Mouse (Mus musculus): Measurements from ENCODE around the gene Phf21a. TPM values are rescaled to one million over a fixed set of nuclear protein-coding genes. Genes with fewer than 3 reads are reported as not detected.

Phf21a gene
- polyA plus RNA-seq, 1 experiment from 2014 or later, result 34.9 TPM

DNA sequence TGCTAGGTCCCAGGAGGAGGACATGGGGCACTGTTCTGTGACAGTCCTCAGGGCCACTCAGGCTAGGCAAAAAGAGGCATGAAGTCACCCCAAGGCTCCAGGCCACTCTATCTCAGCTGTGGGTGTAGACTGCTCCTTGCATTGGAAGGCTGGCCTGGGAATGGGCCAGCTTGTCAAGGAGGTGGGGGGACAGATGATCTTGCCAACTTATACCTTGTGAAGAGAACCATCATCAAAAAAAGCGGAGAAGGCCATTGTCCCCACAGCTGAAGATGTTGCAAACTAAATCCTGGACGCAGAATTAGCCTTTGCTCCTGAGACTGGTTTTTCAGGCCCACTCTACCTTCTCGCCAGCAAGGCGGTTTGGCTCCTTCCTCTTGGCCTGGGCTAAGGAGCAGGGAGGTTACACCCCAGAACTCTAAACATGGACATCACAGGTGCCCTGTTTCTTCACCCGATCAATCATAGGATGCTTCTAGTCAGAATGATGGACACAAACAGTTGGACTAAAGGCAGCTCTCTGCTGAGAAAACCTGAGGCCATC lies 310.9 kb downstream of the Phf21a start:
- Histone ChIP-seq H3K9me3 (no peaks in the 10 kb centered on the region), H3K4me2 (no peak overlapping the region), H3K36me3 (peaks cover 42% of the 10 kb centered on the region), H3K27me3 (peaks cover 14% of the 10 kb centered on the region; the same call in 1 of the 2 replicates), H3K27ac (no peak overlapping the region), H3K9ac (no peak overlapping the region), H3K4me3 (no peak overlapping the region), H3K4me1 (peaks cover 11% of the 10 kb centered on the region)
- ATAC-seq (ENCODE audit: insufficient number of reproducible peaks, low FRiP score, low TSS enrichment, low read depth), result no peak
- WGBS, result 92% methylated on average over 5 of the region's 5 CpGs

DNA sequence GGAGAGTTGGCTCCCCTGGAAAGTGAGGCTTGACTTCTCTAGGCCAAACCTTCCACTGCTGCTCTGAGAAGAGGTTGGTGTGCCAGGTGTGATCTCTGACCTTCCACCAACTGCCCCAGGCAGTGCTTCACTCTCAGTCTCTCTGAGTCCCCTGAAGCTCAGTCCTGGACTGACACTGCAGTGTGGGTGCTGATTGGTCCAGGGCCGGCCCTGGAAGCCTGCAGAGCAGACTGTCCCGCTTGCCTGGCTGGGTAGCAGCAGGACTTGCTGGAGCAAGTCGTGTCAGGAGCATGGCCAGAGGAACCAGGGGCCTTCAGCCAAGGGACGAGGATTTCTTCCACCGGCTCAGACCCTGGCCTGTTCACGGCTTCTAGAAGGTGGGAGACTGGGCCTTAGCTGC lies 311.8 kb downstream of the Phf21a start:
- no peak for ATAC-seq (ENCODE audit: insufficient number of reproducible peaks, low FRiP score, low TSS enrichment, low read depth)
- no peak overlapping the region for H3K9ac ChIP-seq
- H3K4me2 ChIP-seq, result no peak overlapping the region
- H3K27ac ChIP-seq, result no peak overlapping the region
- H3K4me3 ChIP-seq, result no peak overlapping the region
- 78% methylated on average over 6 of the region's 6 CpGs for WGBS
- peaks cover 8% of the 10 kb centered on the region; the same call in 1 of the 2 replicates for H3K27me3 ChIP-seq
- peaks cover 11% of the 10 kb centered on the region for H3K4me1 ChIP-seq
- H3K36me3 ChIP-seq, result peaks cover 51% of the 10 kb centered on the region
- H3K9me3 ChIP-seq, result no peaks in the 10 kb centered on the region

DNA sequence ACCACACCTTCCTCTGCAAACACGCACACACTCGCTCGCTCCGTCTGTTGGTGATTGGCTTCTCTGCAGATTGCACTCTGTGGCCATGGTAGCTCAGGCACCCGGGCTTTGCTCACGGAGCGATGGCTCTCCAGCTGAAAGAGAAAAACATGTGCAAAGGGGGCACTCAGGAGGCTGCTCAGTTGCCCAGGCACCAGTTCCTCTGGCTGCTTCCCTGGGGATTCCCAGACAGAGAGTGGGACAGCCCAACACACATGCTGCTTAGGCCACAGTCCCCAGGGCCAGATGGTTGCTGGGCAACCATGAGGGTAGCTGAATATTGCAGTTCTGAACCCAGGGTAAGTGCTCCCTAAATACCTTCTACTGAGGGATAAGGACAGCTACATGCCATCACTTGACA lies 312.8 kb downstream of the Phf21a start:
- Histone ChIP-seq H3K27ac (no peak overlapping the region), H3K4me2 (no peak overlapping the region), H3K27me3 (peaks cover 3% of the 10 kb centered on the region; the same call in 1 of the 2 replicates), H3K9me3 (no peaks in the 10 kb centered on the region), H3K9ac (no peak overlapping the region), H3K4me3 (no peak overlapping the region), H3K4me1 (peaks cover 8% of the 10 kb centered on the region), H3K36me3 (peaks cover 61% of the 10 kb centered on the region)
- WGBS, result 94% methylated on average over 7 of the region's 7 CpGs
- ATAC-seq (ENCODE audit: insufficient number of reproducible peaks, low FRiP score, low TSS enrichment, low read depth), result no peak

DNA sequence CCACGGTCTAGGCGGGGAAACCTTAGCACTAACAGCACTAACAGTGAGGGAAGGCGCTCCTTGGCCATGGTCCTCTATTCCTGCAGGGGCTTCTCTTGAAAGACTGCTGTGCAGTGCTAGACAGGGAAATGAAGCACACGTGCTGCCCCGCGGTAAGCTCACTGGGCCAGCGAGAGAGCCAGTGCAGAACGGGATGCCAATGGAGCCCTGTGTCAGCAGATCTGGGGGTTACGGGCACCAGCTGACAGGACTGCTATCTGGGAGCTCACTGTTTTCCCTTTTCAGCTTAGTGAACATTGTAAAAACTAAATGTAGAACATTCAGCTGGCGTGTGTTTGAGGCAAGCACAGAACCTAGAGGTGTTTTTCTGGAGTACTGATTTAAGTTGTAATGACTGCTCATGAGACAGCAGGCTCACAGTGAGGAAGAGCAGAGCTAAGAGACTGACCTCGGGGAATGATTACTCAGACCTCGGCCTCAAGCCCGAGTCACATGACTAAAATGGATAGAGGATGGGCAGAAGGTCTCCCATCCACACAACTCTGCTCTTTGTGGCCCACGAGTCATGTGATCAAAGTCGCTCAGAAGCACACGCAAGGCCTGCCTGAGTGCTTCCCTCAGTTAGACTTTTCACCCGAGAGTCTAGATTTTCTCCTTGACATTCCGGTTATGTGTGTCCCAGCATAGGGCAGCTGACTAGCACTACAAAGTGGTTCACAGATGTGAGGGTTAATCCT lies 315.6 kb downstream of the Phf21a start:
- Histone ChIP-seq H3K9me3 (no peaks in the 10 kb centered on the region), H3K4me3 (no peak overlapping the region), H3K4me1 (no peaks in the 10 kb centered on the region), H3K36me3 (peaks cover 89% of the 10 kb centered on the region), H3K27me3 (no peaks in the 10 kb centered on the region), H3K9ac (no peak overlapping the region), H3K27ac (no peak overlapping the region), H3K4me2 (no peak overlapping the region)
- ATAC-seq (ENCODE audit: insufficient number of reproducible peaks, low FRiP score, low TSS enrichment, low read depth), result no peak
- WGBS, result 91% methylated on average over 18 of the region's 18 CpGs

DNA sequence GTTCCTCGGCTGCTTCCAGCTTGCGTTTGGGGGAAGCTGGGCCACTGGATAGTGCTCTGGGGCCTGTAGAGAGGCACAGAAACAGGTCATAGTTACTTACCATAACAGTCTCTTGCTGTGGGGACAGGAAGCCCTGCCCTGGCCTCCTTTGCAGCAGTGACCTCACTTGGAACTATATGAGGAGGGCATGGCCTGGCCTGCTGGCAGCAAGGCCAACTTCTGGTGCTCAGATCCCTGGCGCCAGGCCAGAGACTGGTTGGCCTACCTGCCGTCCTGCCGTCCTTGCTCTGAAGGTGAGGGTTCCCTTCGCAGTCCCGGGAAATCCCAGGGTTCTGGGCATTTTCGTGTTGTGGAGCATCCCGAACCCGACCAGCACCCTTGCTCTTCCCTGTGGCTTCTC lies 318.8 kb downstream of the Phf21a start:
- ATAC-seq (ENCODE audit: insufficient number of reproducible peaks, low FRiP score, low TSS enrichment, low read depth), result no peak
- H3K4me1 ChIP-seq, result no peaks in the 10 kb centered on the region
- WGBS, result 94% methylated on average over 10 of the region's 10 CpGs

More for the DNA sequence above, 318.8 kb downstream of the Phf21a start:
- no peaks in the 10 kb centered on the region for H3K9me3 ChIP-seq
- H3K9ac ChIP-seq, result no peak overlapping the region
- H3K27me3 ChIP-seq, result no peaks in the 10 kb centered on the region
- no peak overlapping the region for H3K27ac ChIP-seq
- no peak overlapping the region for H3K4me3 ChIP-seq
- peaks cover 98% of the 10 kb centered on the region for H3K36me3 ChIP-seq
- H3K4me2 ChIP-seq, result no peak overlapping the region

MicroRNAs encoded within 50 kb of the gene (microRNA counts, 519-probe panel; counts per million panel counts)
- microRNA mmu-miR-1955, result 3,196 counts per million, percentile 76 among the panel's probes with 10 or more counts

Small RNA genes lying within 50 kb of the gene (microRNA-seq; reads per million reads assigned to microRNA genes)
- gene Mir1955 (22.9 reads per million, percentile 33 among the genes with 10 or more reads in this experiment), gene Mir7000 (not detected)

Other genes with a start within 250 kb of the Phf21a start
- gene Chrm4, start 165.9 kb upstream of the Phf21a start, polyA plus RNA-seq (2015; fragmentation: Nextera tagmentation; extraction: Ambion mirVana), result 0.20 and 0.29 TPM in 2 replicates
- gene Mdk, start 160.8 kb upstream of the Phf21a start, polyA plus RNA-seq (2015; fragmentation: Nextera tagmentation; extraction: Ambion mirVana), result 899 and 1,046 TPM in 2 replicates
- 0.45 TPM in 2 replicates for gene Gm9821, start 147.4 kb upstream of the Phf21a start, polyA plus RNA-seq (2015; fragmentation: Nextera tagmentation; extraction: Ambion mirVana)
- gene Dgkz, start 117.3 kb upstream of the Phf21a start, polyA plus RNA-seq (2015; fragmentation: Nextera tagmentation; extraction: Ambion mirVana), result 30.9 and 35.9 TPM in 2 replicates
- 30.4 and 31.9 TPM in 2 replicates for gene Creb3l1, start 68.6 kb upstream of the Phf21a start, polyA plus RNA-seq (2015; fragmentation: Nextera tagmentation; extraction: Ambion mirVana)

Data from limb, embryonic 15.5 days (tissue).